Comparison of ENCODE assay signal across 9 mouse cellular contexts in the genomic region with DNA sequence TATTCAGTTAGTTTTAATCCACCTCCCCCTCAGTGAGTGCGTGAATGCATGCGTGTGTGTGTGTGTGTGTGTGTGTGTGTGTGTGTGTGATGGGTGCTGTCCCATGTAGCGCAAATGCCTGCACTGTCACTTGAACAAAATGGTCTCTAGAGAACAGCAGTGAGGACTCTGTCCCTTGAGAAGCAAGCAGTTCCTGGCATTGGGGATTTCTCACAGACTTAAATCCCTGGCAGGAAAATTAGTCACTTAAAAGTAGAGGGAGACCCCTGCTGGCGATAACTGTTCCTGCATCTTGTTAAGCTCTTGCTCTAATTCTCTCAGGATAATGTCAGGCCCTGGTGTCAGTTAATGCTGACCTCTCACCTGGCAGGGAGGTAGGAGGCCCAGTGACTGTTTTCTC. TPM values are rescaled to one million over a fixed set of nuclear protein-coding genes. Genes with fewer than 3 reads are reported as not detected.
DNase-seq lines count a peak whose midpoint lies in the region; ATAC-seq and TF ChIP-seq lines count a peak whose summit lies in the region.
"Had no signal": no experiment of that assay in that cellular context is flagged by ENCODE, and none has a peak within 500 bp of the region (broad histone marks: within the 10 kb centered on the region; RNA-seq: fewer than 3 reads in every experiment).

No protein-coding gene starts in this region.

- no peak overlapping the region for H3K4me2 ChIP-seq in embryonic facial prominence, embryonic 12.5 days (replicated peaks)
- no peak overlapping the region for H3K4me2 ChIP-seq in lung, postnatal 0 days (replicated peaks; ENCODE audit: low read depth, low read length)
- H3K4me2 ChIP-seq: limb, embryonic 15.5 days had no signal

- H3K27ac ChIP-seq in MEL (ENCODE audit: control insufficient read depth, low read depth, low read length), result no peak overlapping the region
- no peak overlapping the region for H3K27ac ChIP-seq in embryonic facial prominence, embryonic 12.5 days
- H3K27ac ChIP-seq in layer of hippocampus, adult 2 months, result peak overlapping the region; percentile 81; the same call in 1 of the 2 replicates
- no peak overlapping the region for H3K27ac ChIP-seq in lung, postnatal 0 days (ENCODE audit: low read length)
- H3K27ac ChIP-seq: limb, embryonic 15.5 days had no signal

- intact Hi-C loops in heart, postnatal 14 days (cut with DNase I), result loop anchor here (5.0 kb wide), 2 partner anchors 129 to 364 kb away; no protein-coding TSS in a partner anchor

- no peaks in the 10 kb centered on the region for H3K79me2 ChIP-seq in MEL (ENCODE audit: control insufficient read depth, insufficient read depth, low read length, poor library complexity)

- peak; percentile 28 to 79 (median 72); a peak in 5 of 6 replicates for TF ChIP-seq CTCF in MEL (IDR thresholded peaks at IDR 0.05 in 2 of 3, conservative IDR thresholded peaks at IDR 0.05 in 1 of 3; ENCODE audit: control insufficient read depth in 1 of 3, insufficient read depth in 1 of 3, low read depth in 2 of 3, low read length in 3 of 3, poor library complexity in 1 of 3, severe bottlenecking in 1 of 3)
- peak; percentile 88 for TF ChIP-seq CTCF in layer of hippocampus, adult 2 months (conservative IDR thresholded peaks at IDR 0.05)
- TF ChIP-seq CTCF in lung, postnatal 0 days (IDR thresholded peaks at IDR 0.05), result peak; percentile 85

- no peaks in the 10 kb centered on the region for H3K9me3 ChIP-seq in MEL (replicated peaks; ENCODE audit: insufficient read depth, low read length)
- H3K9me3 ChIP-seq in embryonic facial prominence, embryonic 12.5 days, result no peaks in the 10 kb centered on the region
- no peaks in the 10 kb centered on the region for H3K9me3 ChIP-seq in lung, postnatal 0 days (ENCODE audit: low read length)
- H3K9me3 ChIP-seq: limb, embryonic 15.5 days had no signal

- WGBS in embryonic facial prominence, embryonic 12.5 days, result 33% methylated on average over 4 of the region's 4 CpGs
- WGBS in lung, postnatal 0 days, result 54% methylated on average over 4 of the region's 4 CpGs

- DNase-seq in MEL (ENCODE audit: low read depth, low spot score), result peak; percentile 76
- peak; percentile 36 to 55 for DNase-seq in adrenal gland, postnatal 4 days (ENCODE audit: low spot score in 2 of 2)
- DNase-seq in heart, postnatal 14 days, result peak; percentile 73 to 82
- DNase-seq in layer of hippocampus, adult 2 months (ENCODE audit: low spot score in 2 of 2), result peak; percentile 80 to 83
- DNase-seq in lung, postnatal 0 days (ENCODE audit: low spot score), result peak; percentile 94
- peak; percentile 89 for DNase-seq in retina, postnatal 7 days (ENCODE audit: low read depth, low spot score)
- peak; percentile 36 to 73 for DNase-seq in urinary bladder, postnatal 4 days (ENCODE audit: low spot score in 2 of 2)

- no peak for TF ChIP-seq POLR2A in MEL (IDR thresholded peaks at IDR 0.05; ENCODE audit: control insufficient read depth in 1 of 2, insufficient read depth in 1 of 2, low read depth in 1 of 2, low read length in 2 of 2, poor library complexity in 1 of 2)

- TF ChIP-seq EP300 in MEL (IDR thresholded peaks at IDR 0.05; ENCODE audit: low read depth in 1 of 2, low read length in 2 of 2), result no peak
- no peak for TF ChIP-seq EP300 in lung, postnatal 0 days (IDR thresholded peaks at IDR 0.05)

- no peaks in the 10 kb centered on the region for H3K27me3 ChIP-seq in MEL (ENCODE audit: control insufficient read depth in 1 of 2, insufficient read depth in 2 of 2, low read length in 2 of 2)
- H3K27me3 ChIP-seq in embryonic facial prominence, embryonic 12.5 days, result no peaks in the 10 kb centered on the region
- no peaks in the 10 kb centered on the region for H3K27me3 ChIP-seq in lung, postnatal 0 days (replicated peaks; ENCODE audit: insufficient read depth, low read length)
- H3K27me3 ChIP-seq: limb, embryonic 15.5 days had no signal

- peak; percentile 57 for TF ChIP-seq RAD21 in MEL (IDR thresholded peaks at IDR 0.05; ENCODE audit: low read depth, low read length)

- no peak overlapping the region for H3K9ac ChIP-seq in MEL (ENCODE audit: control insufficient read depth, low read depth, low read length, poor library complexity, severe bottlenecking)
- no peak overlapping the region for H3K9ac ChIP-seq in embryonic facial prominence, embryonic 12.5 days
- H3K9ac ChIP-seq in lung, postnatal 0 days (replicated peaks; ENCODE audit: low read depth), result no peak overlapping the region
- H3K9ac ChIP-seq: limb, embryonic 15.5 days had no signal

- H3K36me3 ChIP-seq in MEL (ENCODE audit: control insufficient read depth in 1 of 2, insufficient read depth in 2 of 2, low read length in 2 of 2), result peaks cover 0 to 2% of the 10 kb centered on the region in 2 experiments; a peak in 1 of 4 replicates
- peaks cover 32% of the 10 kb centered on the region for H3K36me3 ChIP-seq in embryonic facial prominence, embryonic 12.5 days
- H3K36me3 ChIP-seq in lung, postnatal 0 days (ENCODE audit: insufficient read depth, low read length), result 0 out of 2 replicates have a peak, but pooled peaks cover 4% of the 10 kb centered on the region

- no peak overlapping the region for H3K4me3 ChIP-seq in MEL (ENCODE audit: control insufficient read depth in 1 of 2, insufficient read depth in 1 of 2, low read depth in 2 of 2, low read length in 2 of 2)
- no peak overlapping the region for H3K4me3 ChIP-seq in embryonic facial prominence, embryonic 12.5 days
- no peak overlapping the region for H3K4me3 ChIP-seq in layer of hippocampus, adult 2 months
- no peak overlapping the region for H3K4me3 ChIP-seq in lung, postnatal 0 days (ENCODE audit: low read depth, low read length)
- H3K4me3 ChIP-seq: limb, embryonic 15.5 days had no signal

- H3K4me1 ChIP-seq in MEL (ENCODE audit: control insufficient read depth in 1 of 2, insufficient read depth in 2 of 2, low read length in 2 of 2), result no peaks in the 10 kb centered on the region
- H3K4me1 ChIP-seq in embryonic facial prominence, embryonic 12.5 days, result peaks cover 27% of the 10 kb centered on the region
- H3K4me1 ChIP-seq in lung, postnatal 0 days (ENCODE audit: insufficient read depth, low read depth, low read length), result no peaks in the 10 kb centered on the region

- peak; percentile 52; the same call in 1 of the 2 replicates for ATAC-seq in embryonic facial prominence, embryonic 12.5 days (ENCODE audit: insufficient number of reproducible peaks, insufficient read depth, low FRiP score, low TSS enrichment)
- peak; percentile 56 for ATAC-seq in lung, postnatal 0 days

TF ChIP-seq in MEL, 35 proteins besides CTCF, POLR2A, EP300 and RAD21:
- no peak for TF ChIP-seq USF1 (IDR thresholded peaks at IDR 0.05; ENCODE audit: low read depth, low read length)
- no peak for TF ChIP-seq ZKSCAN1 (IDR thresholded peaks at IDR 0.05; ENCODE audit: low read depth, low read length)
- peak; percentile 52 for TF ChIP-seq SMC3 (IDR thresholded peaks at IDR 0.05; ENCODE audit: low read depth, low read length)
- TF ChIP-seq BHLHE40 (IDR thresholded peaks at IDR 0.05; ENCODE audit: borderline replicate concordance, low read depth, low read length), result no peak
- TF ChIP-seq TBP (IDR thresholded peaks at IDR 0.05; ENCODE audit: low read depth, low read length), result no peak
- peak; percentile 2; the same call in 1 of the 2 replicates for TF ChIP-seq ZC3H11A (IDR thresholded peaks at IDR 0.05; ENCODE audit: low read depth, low read length)
- no peak for TF ChIP-seq POLR2AphosphoS2 (IDR thresholded peaks at IDR 0.05; ENCODE audit: low read length)
- TF ChIP-seq GABPA (IDR thresholded peaks at IDR 0.05; ENCODE audit: low read depth, low read length), result no peak
- no peak for TF ChIP-seq MXI1 (IDR thresholded peaks at IDR 0.05; ENCODE audit: low read depth, low read length)
- TF ChIP-seq NELFE (IDR thresholded peaks at IDR 0.05; ENCODE audit: low read depth, low read length), result no peak
- no peak for TF ChIP-seq TCF12 (IDR thresholded peaks at IDR 0.05; ENCODE audit: low read depth, low read length)
- no peak for TF ChIP-seq E2F4 (IDR thresholded peaks at IDR 0.05; ENCODE audit: borderline replicate concordance, low read depth, low read length)
- TF ChIP-seq NRF1 (IDR thresholded peaks at IDR 0.05; ENCODE audit: insufficient read depth, low read depth, low read length, poor library complexity, severe bottlenecking), result no peak
- TF ChIP-seq MAZ (IDR thresholded peaks at IDR 0.05; ENCODE audit: low read depth, low read length), result no peak
- no peak for TF ChIP-seq ZNF384 (IDR thresholded peaks at IDR 0.05; ENCODE audit: low read depth, low read length)
- no peak for TF ChIP-seq MYB (IDR thresholded peaks at IDR 0.05; ENCODE audit: low read depth, low read length)

RNA-seq across cellular contexts. Expression of a gene that starts 36.2 kb away (rescaled TPM):
- total RNA-seq in MEL (2012; rRNA removed), result 29.2 and 33.7 TPM in 2 replicates
- polyA plus RNA-seq in MEL (2012; ENCODE audit: insufficient read depth in 1 of 2, insufficient read length in 2 of 2, low read depth in 1 of 2, low replicate concordance in 2 of 2, missing spikeins in 1 of 2), result 10 to 100 TPM in 1 of 2 experiments, not detected in 1; 66.8 TPM
- total RNA-seq in adrenal gland, postnatal 4 days (2021), result 100 to 1,000 TPM; 108 to 118 TPM
- polyA plus RNA-seq in embryonic facial prominence, embryonic 12.5 days (2016; fragmentation: Nextera tagmentation; extraction: Ambion mirVana), result 105 and 112 TPM in 2 replicates
- 10 to 100 TPM; 48.8 to 49.9 TPM for total RNA-seq in heart, postnatal 14 days (2021)
- 10 to 100 TPM; 50.9 to 52.8 TPM for total RNA-seq in layer of hippocampus, adult 2 months (2021)
- polyA plus RNA-seq in lung, postnatal 0 days (2015; fragmentation: Nextera tagmentation; extraction: Ambion mirVana), result 69.6 and 76.6 TPM in 2 replicates
